Mouse (Mus musculus): ENCODE measurements at regions not wholly inside any gene's neighbourhood (a gene's known extent, or its start where the extent isn't known, plus 50 kb on each side); places are given as distances from the start of the nearest gene placed in this dataset.

- DNase-seq (ENCODE audit: low read depth, low spot score) = peak; percentile 77
Measured at GRCm38 (mm10) chr8:113250264-113250663, 385.1 kb upstream of the Mon1b start.

- DNase-seq (ENCODE audit: low read depth, low spot score) = peak; percentile 86
Measured at GRCm38 (mm10) chr8:113254076-113254475, 381.3 kb upstream of the Mon1b start.

GRCm38 (mm10) chr8:113259477-113259876, 375.9 kb upstream of the Mon1b start:
- no peak for DNase-seq (ENCODE audit: low read depth, low spot score)

- no peak for DNase-seq (ENCODE audit: low read depth, low spot score)
Measured at GRCm38 (mm10) chr8:113263296-113263695, 372.1 kb upstream of the Mon1b start.

GRCm38 (mm10) chr8:113271262-113271661, 364.1 kb upstream of the Mon1b start:
- DNase-seq (ENCODE audit: low read depth, low spot score) = no peak

GRCm38 (mm10) chr8:113300273-113300843, 335.0 kb upstream of the Mon1b start:
- peak; percentile 9 for DNase-seq (ENCODE audit: low read depth, low spot score)

- peak; percentile 52 for DNase-seq (ENCODE audit: low read depth, low spot score)
Measured at GRCm38 (mm10) chr8:113303426-113303825, 332.0 kb upstream of the Mon1b start.

GRCm38 (mm10) chr8:113317169-113317568, 318.2 kb upstream of the Mon1b start:
- DNase-seq (ENCODE audit: low read depth, low spot score) = peak; percentile 46

GRCm38 (mm10) chr8:113331576-113331975, 303.8 kb upstream of the Mon1b start:
- DNase-seq (ENCODE audit: low read depth, low spot score) = no peak

GRCm38 (mm10) chr8:113341306-113341705, 294.1 kb upstream of the Mon1b start:
- DNase-seq (ENCODE audit: low read depth, low spot score) = no peak

GRCm38 (mm10) chr8:113361900-113362299, 273.5 kb upstream of the Mon1b start:
- peak; percentile 13 for DNase-seq (ENCODE audit: low read depth, low spot score)

- DNase-seq (ENCODE audit: low read depth, low spot score) = no peak
Measured at GRCm38 (mm10) chr8:113364181-113364580, 271.2 kb upstream of the Mon1b start.

GRCm38 (mm10) chr8:113383517-113383916, 251.9 kb upstream of the Mon1b start:
- no peak for DNase-seq (ENCODE audit: low read depth, low spot score)

- peak; percentile 24 for DNase-seq (ENCODE audit: low read depth, low spot score)
Measured at GRCm38 (mm10) chr8:113383974-113384373, 251.4 kb upstream of the Mon1b start.

- no peak for DNase-seq (ENCODE audit: low read depth, low spot score)
Measured at GRCm38 (mm10) chr8:113389504-113389903, 245.9 kb upstream of the Mon1b start.

GRCm38 (mm10) chr8:113390038-113390437, 245.3 kb upstream of the Mon1b start:
- no peak for DNase-seq (ENCODE audit: low read depth, low spot score)

GRCm38 (mm10) chr8:113394319-113394718, 241.1 kb upstream of the Mon1b start:
- DNase-seq (ENCODE audit: low read depth, low spot score) = no peak

- no peak for DNase-seq (ENCODE audit: low read depth, low spot score)
Measured at GRCm38 (mm10) chr8:113405158-113405557, 230.2 kb upstream of the Mon1b start.

GRCm38 (mm10) chr8:113419352-113419751, 216.0 kb upstream of the Mon1b start:
- DNase-seq (ENCODE audit: low read depth, low spot score) = peak; percentile 51

GRCm38 (mm10) chr8:113422651-113423050, 212.7 kb upstream of the Mon1b start:
- no peak for DNase-seq (ENCODE audit: low read depth, low spot score)

GRCm38 (mm10) chr8:113439088-113439487, 196.3 kb upstream of the Mon1b start:
- DNase-seq (ENCODE audit: low read depth, low spot score) = no peak

- DNase-seq (ENCODE audit: low read depth, low spot score) = no peak
Measured at GRCm38 (mm10) chr8:113454022-113454421, 181.4 kb upstream of the Mon1b start.

GRCm38 (mm10) chr8:113464625-113465024, 170.8 kb upstream of the Mon1b start:
- no peak for DNase-seq (ENCODE audit: low read depth, low spot score)

GRCm38 (mm10) chr8:113465156-113465555, 170.2 kb upstream of the Mon1b start:
- DNase-seq (ENCODE audit: low read depth, low spot score) = peak; percentile 76

All from brain, adult 2 months (tissue).